Mouse (Mus musculus) forebrain, embryonic 11.5 days (tissue): ENCODE results near the gene Rpl7l1. TPM values are rescaled to one million over a fixed set of nuclear protein-coding genes. Genes with fewer than 3 reads are reported as not detected.

Experiments used
- ATAC-seq: fragments of 200-750 bp; cut with Nextera tagmentation; replicated peaks from 2 replicates; pipeline ENCODE4 v1.8.0; 2017; ENCODE audit warnings: moderate TSS enrichment; ENCODE audit not compliant: low FRiP score
- DNase-seq: peaks from one replicate; pipeline ENCODE4 v3.0.0-alpha.2; 2017; ENCODE audit warnings: low spot score
- H3K27ac ChIP-seq: fragments of 300-500 bp; sonication (generic); 2 replicates; pipeline ENCODE4 v1.5.1; 2014; ENCODE audit warnings: low read depth, low read length
- H3K27me3 ChIP-seq: fragments of 300-500 bp; sonication (generic); 2 replicates; pipeline ENCODE4 v1.6.1; 2014; ENCODE audit warnings: mild to moderate bottlenecking, low read length, mixed read lengths; ENCODE audit not compliant: control insufficient read depth, insufficient read depth
- H3K36me3 ChIP-seq: fragments of 300-500 bp; sonication (generic); 2 replicates; pipeline ENCODE4 v1.6.1; 2014; ENCODE audit warnings: mild to moderate bottlenecking, low read length, moderate library complexity, mixed read lengths; ENCODE audit not compliant: control insufficient read depth, insufficient read depth
- H3K4me1 ChIP-seq: fragments of 300-500 bp; sonication (generic); replicated peaks from 2 replicates; pipeline ENCODE4 v1.6.1; 2014; ENCODE audit warnings: low read length, mixed read lengths; ENCODE audit not compliant: control insufficient read depth, insufficient read depth
- H3K4me2 ChIP-seq: fragments of 300-500 bp; sonication (generic); 2 replicates; pipeline ENCODE4 v1.6.1; 2014; ENCODE audit warnings: low read depth, mild to moderate bottlenecking, low read length, moderate library complexity, mixed read lengths; ENCODE audit not compliant: severe bottlenecking
- H3K4me3 ChIP-seq: fragments of 300-500 bp; sonication (generic); 2 replicates; pipeline ENCODE4 v1.5.1; 2014; ENCODE audit warnings: low read depth, low read length
- H3K9ac ChIP-seq: fragments of 300-500 bp; sonication (generic); 2 replicates; pipeline ENCODE4 v1.6.1; 2014; ENCODE audit warnings: low read length
- H3K9me3 ChIP-seq: fragments of 300-500 bp; sonication (generic); 2 replicates; pipeline ENCODE4 v1.6.1; 2016; ENCODE audit warnings: low read length, mixed read lengths; ENCODE audit not compliant: control insufficient read depth
- WGBS: fragments of 180-500 bp; shearing (Covaris S2); extraction: QIAGEN DNeasy Blood & Tissue Kit; methylation state at CpG from one replicate; pipeline ENCODE4 v1.1.7; 2014; 5-methylcytosine and 5-hydroxymethylcytosine counted together
- polyA plus RNA-seq: library from polyadenylated mRNA; unstranded; fragments of >200 nt; fragmentation: Nextera tagmentation; extraction: Ambion mirVana; gene quantifications from 2 replicates; pipeline ENCODE4 v1.2.1, GENCODE M21; 2014

Rpl7l1 gene
- polyA plus RNA-seq, 1 experiment from 2014 or later, result 189 TPM

DNA sequence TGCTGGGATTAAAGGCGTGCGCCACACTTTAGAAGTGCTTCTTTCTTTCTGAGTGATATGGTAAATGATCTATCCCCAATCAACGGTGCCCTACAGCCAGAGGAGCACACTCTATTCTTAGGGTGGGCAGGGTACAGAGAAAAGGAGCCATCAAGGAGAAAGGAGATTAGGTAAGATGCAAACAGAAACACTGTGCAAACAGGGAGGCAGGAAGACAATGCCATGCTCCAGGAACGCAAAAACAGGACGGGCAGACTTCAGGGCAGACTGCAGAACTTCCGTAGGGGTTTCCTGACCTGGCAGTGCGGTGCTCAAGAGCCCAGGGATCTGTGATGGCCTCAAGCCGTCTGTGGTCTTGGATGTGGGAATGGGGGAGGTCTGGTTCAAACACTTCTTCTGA is 31.2 kb upstream of the Rpl7l1 start:
- no peaks in the 10 kb centered on the region; the same call in 1 of the 2 replicates for H3K36me3 ChIP-seq
- WGBS, result 83% methylated on average over 8 of the region's 8 CpGs
- H3K4me2 ChIP-seq, result no peak overlapping the region
- H3K9me3 ChIP-seq, result no peaks in the 10 kb centered on the region
- DNase-seq, result no peak
- no peak overlapping the region for H3K4me3 ChIP-seq
- H3K27ac ChIP-seq, result no peak overlapping the region
- H3K9ac ChIP-seq, result no peak overlapping the region
- no peaks in the 10 kb centered on the region for H3K4me1 ChIP-seq
- H3K27me3 ChIP-seq, result no peaks in the 10 kb centered on the region
- ATAC-seq, result no peak

DNA sequence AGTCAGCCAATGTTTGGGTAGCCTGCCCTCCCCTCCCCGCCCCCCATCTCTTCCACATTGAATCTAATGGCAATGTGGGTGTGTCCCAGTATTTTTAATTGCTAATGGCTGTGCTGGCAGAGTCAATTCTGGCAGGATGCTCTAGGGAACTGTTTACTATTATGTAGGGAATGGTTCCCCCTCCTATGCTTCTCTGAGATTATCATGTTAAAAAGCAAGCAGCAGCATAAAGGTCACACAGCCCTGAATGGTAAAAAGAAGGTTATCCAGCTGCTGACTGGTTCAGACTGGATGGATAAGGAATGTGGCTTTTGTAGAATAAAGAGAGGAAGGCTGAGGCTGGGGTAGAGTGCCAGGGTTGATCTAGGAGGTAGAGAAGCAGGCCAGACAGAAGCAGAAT is 30.0 kb upstream of the Rpl7l1 start:
- Histone ChIP-seq H3K36me3 (no peaks in the 10 kb centered on the region; the same call in 1 of the 2 replicates), H3K27me3 (no peaks in the 10 kb centered on the region), H3K9me3 (no peaks in the 10 kb centered on the region), H3K9ac (no peak overlapping the region), H3K4me3 (no peak overlapping the region), H3K4me1 (no peaks in the 10 kb centered on the region), H3K27ac (no peak overlapping the region), H3K4me2 (no peak overlapping the region)
- 68% methylated on average over 1 of the region's 1 CpGs for WGBS
- ATAC-seq, result no peak
- no peak for DNase-seq

DNA sequence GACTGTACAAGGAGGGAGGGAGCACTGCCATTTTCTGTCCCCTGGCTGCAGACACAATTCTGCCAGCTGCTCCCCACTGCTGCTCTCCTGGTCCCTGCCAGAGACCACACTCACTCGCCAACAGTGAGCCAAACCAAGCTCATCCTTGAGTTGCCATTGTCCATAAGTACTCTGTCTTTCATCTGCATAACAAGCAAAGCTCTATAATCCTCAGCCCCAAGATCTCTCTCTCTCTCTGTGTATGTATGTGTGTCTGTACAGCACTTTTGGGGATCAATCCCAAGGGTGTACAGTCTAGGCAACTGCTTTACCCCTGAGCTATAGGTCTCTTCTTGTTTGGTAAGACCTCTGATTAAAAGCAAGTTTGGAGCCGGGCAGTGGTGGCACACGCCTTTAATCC is 28.2 kb upstream of the Rpl7l1 start:
- Histone ChIP-seq H3K27ac (no peak overlapping the region), H3K4me3 (no peak overlapping the region), H3K4me2 (no peak overlapping the region), H3K9me3 (no peaks in the 10 kb centered on the region), H3K9ac (no peak overlapping the region), H3K27me3 (no peaks in the 10 kb centered on the region), H3K4me1 (no peaks in the 10 kb centered on the region), H3K36me3 (no peaks in the 10 kb centered on the region; the same call in 1 of the 2 replicates)
- ATAC-seq, result no peak
- 88% methylated on average over 3 of the region's 3 CpGs for WGBS
- no peak for DNase-seq

DNA sequence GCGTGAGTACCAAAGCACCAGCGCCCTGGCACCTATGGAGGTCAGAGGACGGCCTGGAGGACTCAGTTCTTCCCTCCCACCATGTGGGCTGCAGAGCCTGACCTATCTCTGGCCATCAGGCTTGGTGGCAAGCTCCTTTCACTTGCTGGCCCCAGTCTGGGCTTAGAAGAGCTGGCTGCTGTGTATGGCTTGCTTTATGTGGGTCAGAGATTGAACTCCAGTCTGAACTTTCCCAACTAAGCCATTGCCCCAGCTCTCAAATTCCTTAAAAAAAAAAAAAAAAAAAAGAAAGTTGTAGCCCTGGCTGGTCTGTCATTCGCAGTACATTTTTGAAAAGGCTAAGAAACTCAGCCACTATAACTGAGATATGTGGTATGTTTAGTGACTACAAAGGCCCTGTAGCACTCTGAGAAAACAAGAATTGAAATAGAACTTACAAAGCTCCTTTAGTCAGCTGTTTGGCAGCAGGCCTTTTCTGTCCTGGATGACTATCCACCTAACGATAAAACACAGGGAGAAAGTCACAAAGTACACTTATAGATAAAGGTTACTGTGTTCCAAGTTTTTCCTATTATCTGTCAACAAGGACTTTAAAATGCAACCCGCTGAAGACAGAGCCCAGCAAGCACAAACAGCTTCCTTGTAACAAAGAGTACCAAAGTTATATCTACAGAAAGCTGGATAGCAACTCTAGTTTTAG is 26.8 kb upstream of the Rpl7l1 start:
- H3K4me2 ChIP-seq, result no peak overlapping the region
- no peaks in the 10 kb centered on the region; the same call in 1 of the 2 replicates for H3K36me3 ChIP-seq
- 81% methylated on average over 6 of the region's 6 CpGs for WGBS
- no peaks in the 10 kb centered on the region for H3K9me3 ChIP-seq
- DNase-seq, result no peak
- ATAC-seq, result no peak
- no peaks in the 10 kb centered on the region for H3K27me3 ChIP-seq
- no peak overlapping the region for H3K27ac ChIP-seq
- H3K4me3 ChIP-seq, result no peak overlapping the region
- H3K4me1 ChIP-seq, result no peaks in the 10 kb centered on the region
- H3K9ac ChIP-seq, result no peak overlapping the region

DNA sequence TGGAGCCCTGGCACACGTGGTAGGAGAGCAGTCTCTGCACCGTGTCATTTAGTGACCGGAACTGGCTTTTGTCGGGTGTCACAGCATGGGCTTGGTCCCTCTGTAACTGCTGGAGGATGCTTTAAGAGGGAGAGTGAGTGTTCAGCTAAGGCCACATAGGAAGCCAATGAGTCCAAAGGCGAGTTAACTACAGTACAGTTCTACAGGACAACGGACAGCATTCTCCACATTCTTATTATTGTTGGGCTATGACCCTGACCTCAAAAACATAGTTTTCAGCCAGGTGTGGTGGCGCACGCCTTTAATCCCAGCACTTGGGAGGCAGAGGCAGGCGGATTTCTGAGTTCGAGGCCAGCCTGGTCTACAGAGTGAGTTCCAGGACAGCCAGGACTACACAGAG is 25.9 kb upstream of the Rpl7l1 start:
- Histone ChIP-seq H3K4me3 (no peak overlapping the region), H3K27me3 (no peaks in the 10 kb centered on the region), H3K27ac (no peak overlapping the region), H3K36me3 (no peaks in the 10 kb centered on the region; the same call in 1 of the 2 replicates), H3K9ac (no peak overlapping the region), H3K9me3 (no peaks in the 10 kb centered on the region), H3K4me1 (no peaks in the 10 kb centered on the region), H3K4me2 (no peak overlapping the region)
- no peak for DNase-seq
- WGBS, result 93% methylated on average over 10 of the region's 10 CpGs
- ATAC-seq, result no peak

DNA sequence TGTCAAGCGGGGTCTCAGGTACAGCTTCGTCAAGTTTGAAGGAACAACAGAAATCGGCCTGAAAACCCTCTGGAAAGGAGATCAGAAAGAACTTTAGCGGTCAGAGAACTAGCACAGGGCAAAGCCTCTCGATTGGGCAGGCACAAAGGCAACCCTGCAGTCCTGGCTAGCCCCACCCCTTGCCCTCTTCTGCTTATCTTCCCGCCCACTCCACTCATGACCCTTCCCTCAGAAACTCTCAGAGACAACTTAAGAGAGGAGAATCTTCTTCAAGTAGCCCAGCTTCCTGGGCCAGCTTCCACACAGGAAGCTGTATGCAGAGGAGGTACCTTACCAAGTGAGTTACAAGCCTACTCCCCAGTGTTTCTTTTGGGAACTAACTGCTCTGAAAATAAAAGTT is 19.3 kb upstream of the Rpl7l1 start:
- 91% methylated on average over 6 of the region's 6 CpGs for WGBS
- Histone ChIP-seq H3K9ac (no peak overlapping the region), H3K4me2 (no peak overlapping the region), H3K4me1 (no peaks in the 10 kb centered on the region), H3K27me3 (no peaks in the 10 kb centered on the region), H3K4me3 (no peak overlapping the region), H3K27ac (no peak overlapping the region), H3K36me3 (peaks cover 3% of the 10 kb centered on the region; the same call in 1 of the 2 replicates), H3K9me3 (no peaks in the 10 kb centered on the region)
- DNase-seq, result no peak
- ATAC-seq, result no peak

DNA sequence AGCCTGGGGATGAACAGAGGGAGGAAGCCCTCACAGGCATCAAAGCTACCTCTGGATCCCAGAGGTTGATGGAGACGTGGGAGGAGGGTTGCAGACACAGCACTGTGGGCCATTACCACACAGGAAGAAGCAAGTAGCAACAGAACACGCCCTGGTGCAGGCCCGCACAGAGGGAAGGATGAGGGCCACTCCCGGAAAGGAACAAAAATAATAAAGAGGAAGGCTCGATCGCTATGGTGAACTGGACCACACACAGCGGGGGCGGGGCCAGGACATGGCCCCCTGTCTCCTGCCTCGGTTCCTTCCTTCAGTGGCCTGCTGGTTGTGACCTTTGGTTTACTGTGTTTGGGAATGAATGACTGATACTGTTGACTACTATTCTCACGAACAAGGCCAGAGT is 17.2 kb upstream of the Rpl7l1 start:
- Histone ChIP-seq H3K27ac (no peak overlapping the region), H3K36me3 (peaks cover 3% of the 10 kb centered on the region; the same call in 1 of the 2 replicates), H3K9ac (no peak overlapping the region), H3K4me1 (no peaks in the 10 kb centered on the region), H3K27me3 (no peaks in the 10 kb centered on the region), H3K9me3 (no peaks in the 10 kb centered on the region), H3K4me2 (no peak overlapping the region), H3K4me3 (no peak overlapping the region)
- DNase-seq, result no peak
- 77% methylated on average over 10 of the region's 10 CpGs for WGBS
- ATAC-seq, result no peak

DNA sequence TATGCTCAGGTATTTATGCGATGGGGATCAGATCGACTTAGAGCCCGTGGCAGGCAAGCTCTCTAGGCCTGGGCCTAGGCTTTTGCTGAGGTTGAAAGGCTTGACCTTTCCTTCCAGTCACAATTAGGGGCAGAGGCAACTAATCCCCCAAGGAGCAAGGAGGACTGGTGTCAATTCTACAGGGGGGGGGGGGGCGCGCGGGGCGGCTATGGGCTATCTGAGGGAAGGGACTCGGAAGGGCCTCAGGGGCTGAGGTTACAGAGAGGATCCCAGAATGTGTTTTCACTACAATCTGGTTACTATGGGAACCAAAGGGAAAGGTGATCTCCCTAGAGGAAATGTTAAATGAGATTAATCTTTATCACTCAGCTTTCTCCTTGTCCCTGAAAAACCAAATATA is 14.9 kb upstream of the Rpl7l1 start:
- no peak for DNase-seq

DNA sequence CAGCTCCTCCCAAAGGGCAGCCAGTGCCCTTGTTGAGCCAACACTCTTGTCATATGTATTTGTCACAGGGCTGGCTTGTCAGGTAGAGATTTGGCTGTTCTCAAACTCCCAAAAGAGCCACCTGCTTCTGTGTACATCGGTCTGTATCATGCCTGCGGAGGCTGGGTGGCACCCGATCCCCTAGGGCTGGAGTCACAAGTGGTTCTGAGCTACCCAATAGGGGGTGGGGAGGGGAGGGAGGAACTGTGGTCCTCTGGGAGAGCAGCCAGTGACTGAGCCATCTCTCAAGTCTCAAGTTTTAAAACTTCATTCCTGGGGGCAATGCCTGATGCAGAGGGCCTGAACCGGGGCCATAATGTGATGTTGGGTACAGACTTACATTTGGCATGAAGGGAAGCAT is 14.3 kb upstream of the Rpl7l1 start:
- Histone ChIP-seq H3K4me3 (no peak overlapping the region), H3K9ac (no peak overlapping the region), H3K36me3 (peaks cover 3% of the 10 kb centered on the region; the same call in 1 of the 2 replicates), H3K27ac (no peak overlapping the region), H3K4me1 (no peaks in the 10 kb centered on the region), H3K27me3 (no peaks in the 10 kb centered on the region), H3K4me2 (no peak overlapping the region), H3K9me3 (no peaks in the 10 kb centered on the region)
- DNase-seq, result no peak
- 82% methylated on average over 4 of the region's 4 CpGs for WGBS
- no peak for ATAC-seq

More for the DNA sequence above, 14.9 kb upstream of the Rpl7l1 start:
- no peak for ATAC-seq
- Histone ChIP-seq H3K27me3 (no peaks in the 10 kb centered on the region), H3K9me3 (no peaks in the 10 kb centered on the region), H3K9ac (no peak overlapping the region), H3K36me3 (peaks cover 3% of the 10 kb centered on the region; the same call in 1 of the 2 replicates), H3K27ac (no peak overlapping the region), H3K4me2 (no peak overlapping the region), H3K4me1 (no peaks in the 10 kb centered on the region), H3K4me3 (no peak overlapping the region)
- 41% methylated on average over 7 of the region's 8 CpGs for WGBS
